Mouse (Mus musculus): ENCODE data around the gene Lsm12. TPM values are rescaled to one million over a fixed set of nuclear protein-coding genes. Genes with fewer than 3 reads are reported as not detected.
"Not testable (repeated sequence)": the region's sequence is repeated elsewhere in the genome, so short reads cannot be mapped to it uniquely, and the experiment has no call there.

The Lsm12 gene
- polyA plus RNA-seq, 1 experiment from 2014 or later: 70.3 TPM

DNA sequence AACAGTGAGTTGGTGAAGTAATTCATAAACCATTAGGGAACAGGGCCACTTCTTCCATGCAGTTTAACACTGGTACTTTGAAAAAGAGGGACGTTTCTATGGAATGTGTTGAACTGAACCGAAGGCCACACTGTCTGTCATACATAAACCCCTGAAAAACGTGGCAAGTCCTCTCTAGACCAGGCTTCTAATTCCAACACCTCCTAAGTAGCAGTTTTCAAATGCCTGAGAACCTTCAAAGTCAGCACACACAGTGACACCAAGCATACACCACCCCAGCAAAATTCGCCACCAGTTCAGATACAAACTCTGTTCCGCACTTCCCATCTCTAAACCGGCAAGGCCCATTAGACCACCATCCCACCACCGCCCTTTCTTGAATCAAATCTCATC, 847 bp downstream of the Lsm12 start:
- WGBS (ENCODE audit: insufficient replicate concordance): 5% methylated on average over 7 of the region's 7 CpGs
- peak overlapping the region; percentile 94 for H3K4me3 ChIP-seq (replicated peaks)
- peak overlapping the region; percentile 92 for H3K27ac ChIP-seq (replicated peaks)
- no peaks in the 10 kb centered on the region for H3K9me3 ChIP-seq (replicated peaks)
- no peaks in the 10 kb centered on the region for H3K27me3 ChIP-seq
- peak overlapping the region; percentile 96 for H3K9ac ChIP-seq
- peaks cover 33% of the 10 kb centered on the region for H3K4me1 ChIP-seq (replicated peaks)
- H3K36me3 ChIP-seq (replicated peaks): peaks cover 35% of the 10 kb centered on the region
- peak overlapping the region; percentile 85 for H3K4me2 ChIP-seq
- ATAC-seq (ENCODE audit: insufficient read depth): no peak

DNA sequence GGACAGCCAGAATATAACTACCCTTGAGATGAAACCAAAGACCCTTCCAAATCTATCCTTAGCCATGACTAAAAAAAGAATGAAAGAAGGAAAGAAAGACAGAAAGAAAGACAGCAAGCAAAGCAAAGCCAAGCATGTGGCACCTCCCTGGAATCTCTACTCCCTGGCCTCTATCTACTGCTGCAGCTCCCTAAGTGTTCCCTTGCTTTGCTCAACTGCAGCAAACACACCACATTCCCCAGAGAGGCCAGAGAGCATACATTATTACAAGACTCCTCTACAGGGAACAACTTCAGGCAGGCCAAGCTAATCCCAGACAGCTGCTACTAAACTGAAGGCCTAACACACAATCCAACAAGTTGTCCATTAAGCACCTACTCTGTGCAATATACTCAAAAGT, 5.3 kb downstream of the Lsm12 start:
- Histone ChIP-seq H3K9me3 (replicated peaks) (no peaks in the 10 kb centered on the region), H3K27me3 (no peaks in the 10 kb centered on the region), H3K4me1 (replicated peaks) (peaks cover 27% of the 10 kb centered on the region), H3K4me3 (replicated peaks) (no peak overlapping the region), H3K9ac (no peak overlapping the region), H3K27ac (replicated peaks) (no peak overlapping the region), H3K36me3 (replicated peaks) (peaks cover 70% of the 10 kb centered on the region), H3K4me2 (no peak overlapping the region)
- no peak for ATAC-seq (ENCODE audit: insufficient read depth)

DNA sequence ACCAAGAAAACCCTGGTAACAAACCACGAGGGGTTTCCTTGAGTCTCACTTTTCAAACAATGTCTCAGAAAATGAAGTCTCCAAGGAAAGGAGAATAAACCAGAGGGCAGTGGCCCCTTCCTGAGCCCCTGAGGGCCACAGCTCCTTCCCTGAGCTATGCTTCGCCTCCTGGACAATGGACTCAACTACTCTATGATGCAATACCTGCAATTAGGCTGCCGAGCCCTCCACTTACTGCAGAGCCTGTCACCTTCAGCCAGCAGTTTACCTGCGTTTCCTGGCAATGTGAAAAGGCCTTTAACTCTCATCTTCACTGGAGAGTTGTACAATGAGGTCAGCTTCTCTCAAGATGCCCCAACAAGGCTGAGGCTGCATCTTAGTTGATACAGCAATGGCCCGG, 16.4 kb downstream of the Lsm12 start:
- no peak overlapping the region for H3K4me3 ChIP-seq (replicated peaks)
- H3K4me1 ChIP-seq (replicated peaks): peaks cover 29% of the 10 kb centered on the region
- no peaks in the 10 kb centered on the region for H3K9me3 ChIP-seq (replicated peaks)
- ATAC-seq (ENCODE audit: insufficient read depth): no peak
- 66% methylated on average over 5 of the region's 5 CpGs for WGBS (ENCODE audit: insufficient replicate concordance)
- H3K4me2 ChIP-seq: no peak overlapping the region
- H3K27me3 ChIP-seq: no peaks in the 10 kb centered on the region
- peaks cover 84% of the 10 kb centered on the region for H3K36me3 ChIP-seq (replicated peaks)
- H3K27ac ChIP-seq (replicated peaks): no peak overlapping the region
- H3K9ac ChIP-seq: no peak overlapping the region; the same call in 1 of the 2 replicates

DNA sequence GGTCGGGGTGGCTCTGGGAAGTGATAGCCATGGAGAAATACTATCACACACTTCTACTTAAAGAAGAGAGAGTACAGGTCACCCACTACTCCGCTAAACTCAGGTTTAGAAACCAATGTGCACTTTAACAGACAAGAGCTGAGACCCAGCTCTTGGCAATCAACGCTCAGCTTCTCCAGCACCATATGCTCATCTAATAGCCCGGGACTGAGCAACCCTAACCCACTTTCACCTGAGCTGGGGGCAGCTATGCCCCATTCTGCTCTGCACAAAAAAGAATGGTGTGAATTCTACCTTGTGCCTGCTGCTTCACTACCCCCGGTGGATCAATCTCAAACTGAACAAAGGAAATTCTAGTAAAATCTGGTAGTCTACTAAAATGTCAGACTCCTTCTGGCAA, 17.6 kb downstream of the Lsm12 start:
- H3K9me3 ChIP-seq (replicated peaks): no peaks in the 10 kb centered on the region
- no peak overlapping the region for H3K9ac ChIP-seq
- 84% methylated on average over 5 of the region's 5 CpGs for WGBS (ENCODE audit: insufficient replicate concordance)
- peaks cover 29% of the 10 kb centered on the region for H3K4me1 ChIP-seq (replicated peaks)
- H3K4me2 ChIP-seq: no peak overlapping the region
- no peak overlapping the region for H3K27ac ChIP-seq (replicated peaks)
- no peak for ATAC-seq (ENCODE audit: insufficient read depth)
- no peaks in the 10 kb centered on the region for H3K27me3 ChIP-seq
- H3K4me3 ChIP-seq (replicated peaks): no peak overlapping the region
- peaks cover 86% of the 10 kb centered on the region for H3K36me3 ChIP-seq (replicated peaks)

DNA sequence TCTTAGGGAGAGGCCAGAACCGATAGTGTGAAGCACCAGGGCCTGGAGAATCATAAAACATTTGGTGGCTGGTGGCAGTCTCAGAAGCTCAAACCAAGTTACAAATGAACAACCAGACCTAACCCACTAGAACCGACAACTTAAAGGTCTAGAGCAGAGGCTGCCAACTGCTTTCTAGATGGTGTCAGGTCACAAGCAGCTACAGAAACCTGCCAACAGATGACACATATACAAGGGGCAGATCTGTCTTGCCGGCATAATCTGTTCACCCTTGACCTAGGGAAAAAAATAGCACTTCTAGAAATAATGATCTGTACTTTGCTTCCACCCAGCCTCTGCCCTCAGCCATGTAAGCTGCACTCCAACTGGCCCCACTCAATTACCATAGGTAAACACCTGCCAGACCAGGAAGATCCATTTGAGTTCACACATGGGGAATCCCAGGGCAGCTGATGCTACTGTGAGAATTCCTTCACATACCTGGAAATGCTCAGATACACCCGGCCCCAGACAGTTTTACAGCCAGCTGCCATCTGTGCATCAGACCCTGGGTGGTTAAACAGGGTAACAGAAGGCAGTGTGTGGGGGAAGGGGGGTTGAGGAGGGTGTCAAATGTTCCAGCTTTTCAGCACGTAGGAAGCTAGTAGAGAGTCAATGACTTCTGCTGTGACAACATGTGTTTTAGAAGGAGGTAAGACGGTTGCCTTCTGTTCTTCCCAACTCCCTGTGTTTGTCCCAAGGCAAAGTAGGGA, 18.9 kb downstream of the Lsm12 start:
- Histone ChIP-seq H3K4me1 (replicated peaks) (peaks cover 29% of the 10 kb centered on the region), H3K27ac (replicated peaks) (no peak overlapping the region), H3K9ac (no peak overlapping the region), H3K27me3 (no peaks in the 10 kb centered on the region), H3K36me3 (replicated peaks) (peaks cover 90% of the 10 kb centered on the region), H3K4me3 (replicated peaks) (no peak overlapping the region), H3K9me3 (replicated peaks) (no peaks in the 10 kb centered on the region), H3K4me2 (no peak overlapping the region)
- 66% methylated on average over 6 of the region's 6 CpGs for WGBS (ENCODE audit: insufficient replicate concordance)
- ATAC-seq (ENCODE audit: insufficient read depth): no peak

DNA sequence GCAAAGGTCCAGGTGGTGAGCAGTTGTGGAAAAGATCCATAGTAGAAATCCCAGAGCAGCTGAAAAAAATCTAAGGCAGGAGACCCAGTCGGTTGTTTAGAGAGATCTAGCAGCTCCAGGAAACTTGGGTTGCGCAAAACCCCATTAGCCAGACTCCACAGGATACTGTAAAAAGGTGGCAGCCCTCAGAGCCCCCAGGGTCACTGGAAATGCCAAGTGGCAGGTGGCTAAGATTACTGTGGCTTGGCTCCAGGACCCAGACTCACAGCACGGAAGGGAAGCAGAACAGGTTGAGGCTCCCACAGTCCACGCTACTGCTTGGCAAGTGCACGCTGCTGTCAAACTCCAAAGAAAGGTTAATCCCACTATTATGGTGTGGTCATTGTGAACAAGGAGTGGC, 25.3 kb downstream of the Lsm12 start:
- H3K4me3 ChIP-seq (replicated peaks): no peak overlapping the region
- peaks cover 17% of the 10 kb centered on the region for H3K4me1 ChIP-seq (replicated peaks)
- no peak overlapping the region for H3K27ac ChIP-seq (replicated peaks)
- H3K9me3 ChIP-seq (replicated peaks): no peaks in the 10 kb centered on the region
- peaks cover 35% of the 10 kb centered on the region for H3K36me3 ChIP-seq (replicated peaks)
- WGBS (ENCODE audit: insufficient replicate concordance): 62% methylated on average over 5 of the region's 5 CpGs
- H3K4me2 ChIP-seq: no peak overlapping the region
- no peak overlapping the region for H3K9ac ChIP-seq
- no peaks in the 10 kb centered on the region for H3K27me3 ChIP-seq
- ATAC-seq (ENCODE audit: insufficient read depth): no peak

DNA sequence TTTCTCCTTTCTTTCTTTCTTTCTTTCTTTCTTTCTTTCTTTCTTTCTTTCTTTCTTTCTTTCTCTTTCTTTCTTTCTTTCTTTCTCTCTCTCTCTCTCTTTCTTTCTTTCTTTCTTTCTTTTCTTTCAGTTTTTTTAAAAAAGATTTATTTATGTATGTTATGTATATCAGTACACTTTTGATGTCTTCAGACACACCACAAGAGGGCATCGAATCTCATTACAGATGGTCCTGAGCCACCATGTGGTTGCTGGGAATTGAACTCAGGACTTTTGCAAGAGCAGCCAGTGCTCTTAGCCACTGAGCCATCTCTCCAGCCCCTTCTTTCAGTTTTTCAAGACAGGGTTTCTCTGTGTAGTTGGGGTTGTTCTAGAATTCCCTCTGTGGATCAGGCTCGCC, 27.1 kb downstream of the Lsm12 start:
- not testable (repeated sequence) for ATAC-seq (ENCODE audit: insufficient read depth); H3K9ac ChIP-seq; H3K27me3 ChIP-seq; H3K9me3 ChIP-seq (replicated peaks); H3K4me3 ChIP-seq (replicated peaks); H3K27ac ChIP-seq (replicated peaks); H3K4me2 ChIP-seq
- H3K4me1 ChIP-seq (replicated peaks): peaks cover 18% of the 10 kb centered on the region
- WGBS (ENCODE audit: insufficient replicate concordance): 51% methylated on average over 2 of the region's 2 CpGs
- H3K36me3 ChIP-seq (replicated peaks): peaks cover 28% of the 10 kb centered on the region

DNA sequence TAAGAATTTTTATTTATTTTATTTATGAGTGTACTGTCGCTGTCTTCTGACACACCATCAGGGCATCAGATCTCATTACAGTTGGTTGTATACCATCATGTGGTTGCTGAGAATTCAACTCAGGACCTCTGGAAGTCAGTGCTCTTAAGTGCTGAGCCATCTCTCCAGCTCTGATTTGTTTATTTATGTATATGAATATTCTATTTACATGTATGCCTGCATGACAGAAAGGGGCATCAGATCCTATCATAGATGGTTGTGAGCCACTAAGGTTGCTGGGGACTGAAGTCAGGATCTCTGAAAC, 28.4 kb downstream of the Lsm12 start:
- Histone ChIP-seq H3K27ac (replicated peaks) (no peak overlapping the region), H3K4me3 (replicated peaks) (no peak overlapping the region), H3K4me2 (peak overlapping the region; percentile 87), H3K4me1 (replicated peaks) (peaks cover 22% of the 10 kb centered on the region), H3K9me3 (replicated peaks) (no peaks in the 10 kb centered on the region), H3K36me3 (replicated peaks) (peaks cover 30% of the 10 kb centered on the region), H3K27me3 (no peaks in the 10 kb centered on the region), H3K9ac (no peak overlapping the region)
- WGBS (ENCODE audit: insufficient replicate concordance): 4% methylated on average over 1 of the region's 1 CpGs
- ATAC-seq (ENCODE audit: insufficient read depth): no peak

DNA sequence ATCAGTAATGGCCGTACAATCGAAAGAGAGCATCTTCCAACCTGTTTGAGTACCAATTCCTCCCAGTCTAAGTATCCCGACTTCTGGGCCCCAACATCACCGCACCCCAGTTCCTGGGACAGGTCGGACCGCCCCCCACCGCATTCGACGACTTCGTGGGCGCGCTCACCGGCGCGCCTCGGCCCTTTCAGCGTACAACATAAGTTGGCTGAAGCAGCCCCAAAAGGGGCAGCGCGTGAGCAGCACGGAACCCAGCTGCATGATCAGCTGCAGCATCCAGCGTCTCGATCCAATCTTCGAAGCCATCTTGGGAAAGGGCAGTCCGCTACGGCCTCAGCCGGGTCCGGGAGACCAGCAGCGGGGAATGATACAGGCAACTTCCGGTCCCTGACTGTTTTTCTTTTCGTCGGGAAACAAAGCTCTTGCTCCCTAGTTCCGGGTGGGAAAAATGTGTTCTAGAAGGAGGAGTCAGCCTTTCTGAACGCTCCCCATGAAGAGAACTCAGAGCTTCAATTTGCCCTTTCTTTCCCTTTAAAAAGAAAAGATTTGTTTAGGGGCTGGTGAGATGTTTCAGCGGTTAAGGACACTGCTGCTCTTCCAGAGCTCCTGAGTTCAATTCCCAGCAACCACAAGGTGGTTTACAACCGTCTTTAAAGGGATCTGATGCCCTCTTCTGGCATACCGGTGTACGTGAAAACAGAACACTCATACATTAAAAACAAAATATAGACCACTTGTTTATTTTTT, 28.9 kb downstream of the Lsm12 start, which contains the start of gene Tmem101:
TSS of gene Tmem101 (minus strand) at position 366 of the 747 bp plus-strand sequence.
- Histone ChIP-seq H3K4me2 (peak within 1 kb of the TSS; percentile 87), H3K27me3 (no peaks in the 10 kb centered on the region), H3K9ac (peak within 1 kb of the TSS; percentile 73), H3K4me1 (replicated peaks) (peaks cover 22% of the 10 kb centered on the region), H3K36me3 (replicated peaks) (peaks cover 28% of the 10 kb centered on the region), H3K27ac (replicated peaks) (peak within 1 kb of the TSS; percentile 73), H3K4me3 (replicated peaks) (peak within 1 kb of the TSS; percentile 76), H3K9me3 (replicated peaks) (no peaks in the 10 kb centered on the region)
- WGBS (ENCODE audit: insufficient replicate concordance): under 1% methylated on average over 37 of the region's 37 CpGs
- ATAC-seq (ENCODE audit: insufficient read depth): peak; percentile 79

DNA sequence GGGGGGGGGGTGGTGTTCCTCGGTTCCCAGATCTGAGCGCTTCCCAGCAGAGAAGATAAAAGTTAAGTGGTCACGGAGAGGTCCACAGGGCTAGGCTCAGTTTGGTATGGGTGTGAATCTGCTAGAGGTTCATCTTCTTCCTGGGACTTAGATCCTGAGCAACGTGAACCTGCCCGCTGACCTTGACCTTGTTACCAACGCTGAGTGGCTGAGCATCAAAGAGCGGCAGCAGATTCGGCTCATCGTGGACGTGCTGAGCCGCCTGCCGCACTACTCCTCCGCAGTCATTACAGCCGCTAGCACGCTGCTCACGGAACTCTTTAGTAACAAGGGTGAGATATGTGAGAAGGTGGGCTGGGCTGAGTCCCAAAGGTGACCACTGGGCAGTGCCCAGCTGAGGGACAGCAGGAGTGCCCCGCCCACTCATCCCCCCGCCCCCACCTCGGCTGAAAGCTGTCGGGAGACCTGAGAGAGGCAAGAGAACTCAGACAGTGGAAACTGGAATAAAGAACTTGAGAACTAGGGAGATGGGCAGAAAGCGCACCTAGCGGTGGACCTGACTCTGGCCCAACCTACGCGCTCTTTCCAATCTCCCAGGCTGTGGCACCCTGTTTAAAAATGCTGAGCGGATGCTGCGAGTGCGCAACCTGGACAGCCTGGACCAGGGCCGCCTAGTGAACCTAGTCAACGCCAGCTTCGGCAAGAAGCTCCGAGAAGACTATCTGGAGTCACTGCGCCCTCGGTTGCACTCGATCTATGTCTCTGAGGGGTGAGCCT, 37.7 kb downstream of the Lsm12 start:
- no peak for ATAC-seq (ENCODE audit: insufficient read depth)
- Histone ChIP-seq H3K36me3 (replicated peaks) (peaks cover 18% of the 10 kb centered on the region), H3K4me3 (replicated peaks) (peak overlapping the region; percentile 64), H3K27ac (replicated peaks) (no peak overlapping the region), H3K9ac (no peak overlapping the region), H3K4me2 (peak overlapping the region; percentile 83), H3K4me1 (replicated peaks) (peaks cover 42% of the 10 kb centered on the region), H3K9me3 (replicated peaks) (no peaks in the 10 kb centered on the region), H3K27me3 (peaks cover 70% of the 10 kb centered on the region)
- 21% methylated on average over 34 of the region's 34 CpGs for WGBS (ENCODE audit: insufficient replicate concordance)

DNA sequence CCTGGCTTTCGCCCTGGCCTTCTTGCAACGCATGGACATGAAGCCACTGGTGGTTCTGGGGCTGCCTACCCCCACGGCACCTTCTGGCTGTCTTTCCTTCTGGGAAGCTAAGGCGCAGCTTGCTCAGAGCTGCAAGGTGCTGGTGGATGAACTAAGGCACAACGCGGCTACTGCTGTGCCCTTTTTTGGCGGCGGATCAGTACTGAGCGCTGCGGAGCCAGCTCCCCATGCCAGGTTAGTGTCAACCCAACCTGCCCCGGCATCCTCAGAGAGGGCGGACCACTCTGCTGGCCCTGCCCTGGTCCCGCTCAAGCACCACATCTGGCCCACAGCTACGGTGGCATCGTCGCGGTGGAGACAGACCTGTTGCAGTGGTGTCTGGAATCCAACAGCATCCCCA, 38.6 kb downstream of the Lsm12 start:
- H3K27me3 ChIP-seq: peaks cover 72% of the 10 kb centered on the region
- 0 out of 2 replicates have a peak, but pooled peaks cover 11% of the 10 kb centered on the region for H3K36me3 ChIP-seq (replicated peaks)
- peak overlapping the region; percentile 64 for H3K4me3 ChIP-seq (replicated peaks)
- H3K4me2 ChIP-seq: peak overlapping the region; percentile 83
- H3K27ac ChIP-seq (replicated peaks): peak overlapping the region; percentile 48; the same call in 1 of the 2 replicates
- peak overlapping the region; percentile 53 for H3K9ac ChIP-seq
- WGBS (ENCODE audit: insufficient replicate concordance): 7% methylated on average over 17 of the region's 17 CpGs
- ATAC-seq (ENCODE audit: insufficient read depth): no peak
- peaks cover 40% of the 10 kb centered on the region for H3K4me1 ChIP-seq (replicated peaks)
- no peaks in the 10 kb centered on the region for H3K9me3 ChIP-seq (replicated peaks)

All from liver, embryonic 15.5 days (tissue).